Mouse (Mus musculus): ENCODE measurements at regions not wholly inside any gene's neighbourhood (a gene's known extent, or its start where the extent isn't known, plus 50 kb on each side); places are given as distances from the start of the nearest gene placed in this dataset.

DNA sequence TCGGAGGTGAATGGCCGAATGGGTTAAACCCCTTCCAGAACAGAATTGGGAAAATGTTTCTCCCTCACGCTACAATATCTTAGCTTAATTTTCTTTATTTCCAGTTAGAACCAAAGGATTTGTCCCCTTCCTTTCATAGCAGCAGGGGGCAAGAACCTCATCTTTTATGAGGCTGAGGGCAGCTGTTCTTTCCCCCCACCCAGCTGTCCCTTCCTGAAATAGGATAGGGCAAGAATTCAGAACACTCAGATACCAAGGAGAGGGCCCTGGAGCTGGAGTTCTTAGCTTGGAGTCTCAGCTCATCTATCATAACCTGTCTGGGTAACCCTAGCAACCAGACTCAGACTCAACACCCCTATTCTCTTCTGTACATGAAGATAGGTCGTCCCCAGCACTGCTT lies 547.4 kb downstream of the Med13l start:
- no peak for TF ChIP-seq POLR2A (IDR thresholded peaks at IDR 0.05; ENCODE audit: control insufficient read depth, low read depth, low read length)
- no peak for TF ChIP-seq CTCF (IDR thresholded peaks at IDR 0.05; ENCODE audit: control insufficient read depth, insufficient read depth, insufficient replicate concordance, low read depth, low read length)
